Mouse (Mus musculus) liver, embryonic 14.5 days (tissue): ENCODE measurements around the gene Axdnd1. TPM values are rescaled to one million over a fixed set of nuclear protein-coding genes. Genes with fewer than 3 reads are reported as not detected.

ENCODE experiments used
- ATAC-seq: fragments of 200-750 bp; cut with Nextera tagmentation; 2 replicates; pipeline ENCODE4 v1.8.0; 2017; ENCODE audit warnings: moderate number of reproducible peaks, mild to moderate bottlenecking, moderate library complexity; ENCODE audit not compliant: insufficient read depth
- DNase-seq, 3 experiments: peaks; one replicate each; pipeline ENCODE4 v3.0.0-alpha.2; 2012 to 2013; ENCODE audit warnings: low read depth in 3 of 3, low spot score in 3 of 3
- H3K27ac ChIP-seq: fragments of 300-500 bp; sonication (generic); 2 replicates; pipeline ENCODE4 v1.5.1; 2014; ENCODE audit warnings: moderate library complexity, mild to moderate bottlenecking, control low read depth, inconsistent platforms
- H3K27me3 ChIP-seq: fragments of 300-500 bp; sonication (generic); 2 replicates; pipeline ENCODE4 v1.6.1; 2014; ENCODE audit warnings: mild to moderate bottlenecking, low read length, moderate library complexity; ENCODE audit not compliant: control insufficient read depth, insufficient read depth
- H3K36me3 ChIP-seq: fragments of 300-500 bp; sonication (generic); replicated peaks from 2 replicates; pipeline ENCODE4 v1.6.1; 2014; ENCODE audit warnings: low read depth; ENCODE audit not compliant: control insufficient read depth, insufficient read depth
- H3K4me1 ChIP-seq, 2 experiments: fragments of 200-500 bp in 1 of 2; fragments of 300-500 bp in 1 of 2; sonication (generic) in 1 of 2; replicated peaks; 2 replicates each; pipeline ENCODE4 v1.6.1; 2012 to 2014; ENCODE audit warnings: antibody characterized with exemption in 1 of 2, inconsistent platforms in 1 of 2, low read length in 1 of 2; ENCODE audit not compliant: control insufficient read depth in 2 of 2, insufficient read depth in 2 of 2
- H3K4me2 ChIP-seq: fragments of 300-500 bp; sonication (generic); 2 replicates; pipeline ENCODE4 v1.6.1; 2014; ENCODE audit warnings: low read depth, mild to moderate bottlenecking, control low read depth, moderate library complexity
- H3K4me3 ChIP-seq, 2 experiments: fragments of 200-500 bp in 1 of 2; fragments of 300-500 bp in 1 of 2; sonication (generic) in 1 of 2; 2 replicates each; pipeline ENCODE4 v1.5.1; 2012 to 2014; ENCODE audit warnings: low read depth in 2 of 2, low read length in 2 of 2, mild to moderate bottlenecking in 2 of 2, control low read depth in 1 of 2, inconsistent platforms in 1 of 2, moderate library complexity in 1 of 2; ENCODE audit not compliant: insufficient read depth in 1 of 2
- H3K9ac ChIP-seq: fragments of 300-500 bp; sonication (generic); replicated peaks from 2 replicates; pipeline ENCODE4 v1.6.1; 2014; ENCODE audit warnings: mild to moderate bottlenecking, control low read depth, moderate library complexity
- H3K9me3 ChIP-seq: fragments of 300-500 bp; sonication (generic); 2 replicates; pipeline ENCODE4 v1.6.1; 2016; ENCODE audit warnings: low read length, mixed read lengths; ENCODE audit not compliant: control insufficient read depth
- CTCF ChIP-seq: IDR thresholded peaks from 2 replicates; pipeline ENCODE4 v1.5.1; 2016; ENCODE audit warnings: antibody characterized with exemption, low read depth, control low read depth
- EP300 ChIP-seq: IDR thresholded peaks from 2 replicates; pipeline ENCODE4 v1.6.1; 2016; ENCODE audit warnings: antibody characterized with exemption, low read depth
- WGBS: fragments of 180-500 bp; shearing (Covaris S2); extraction: QIAGEN DNeasy Blood & Tissue Kit; methylation state at CpG from one replicate; pipeline ENCODE4 v1.1.7; 2014; ENCODE audit not compliant: insufficient replicate concordance; 5-methylcytosine and 5-hydroxymethylcytosine counted together
- polyA plus RNA-seq, 2 experiments: library from polyadenylated mRNA; depleted of rRNA in 1 of 2; stranded (reverse) in 1 of 2; unstranded in 1 of 2; fragments of >200 nt; fragmentation: Nextera tagmentation in 1 of 2; extraction: Ambion mirVana in 1 of 2; gene quantifications; 2 replicates each; pipeline versions ENCODE4 v1.2.1 to v1.2.3; 2012 to 2014

The Axdnd1 gene
- polyA plus RNA-seq, 2 experiments: 0.06 to 0.09 TPM

DNA sequence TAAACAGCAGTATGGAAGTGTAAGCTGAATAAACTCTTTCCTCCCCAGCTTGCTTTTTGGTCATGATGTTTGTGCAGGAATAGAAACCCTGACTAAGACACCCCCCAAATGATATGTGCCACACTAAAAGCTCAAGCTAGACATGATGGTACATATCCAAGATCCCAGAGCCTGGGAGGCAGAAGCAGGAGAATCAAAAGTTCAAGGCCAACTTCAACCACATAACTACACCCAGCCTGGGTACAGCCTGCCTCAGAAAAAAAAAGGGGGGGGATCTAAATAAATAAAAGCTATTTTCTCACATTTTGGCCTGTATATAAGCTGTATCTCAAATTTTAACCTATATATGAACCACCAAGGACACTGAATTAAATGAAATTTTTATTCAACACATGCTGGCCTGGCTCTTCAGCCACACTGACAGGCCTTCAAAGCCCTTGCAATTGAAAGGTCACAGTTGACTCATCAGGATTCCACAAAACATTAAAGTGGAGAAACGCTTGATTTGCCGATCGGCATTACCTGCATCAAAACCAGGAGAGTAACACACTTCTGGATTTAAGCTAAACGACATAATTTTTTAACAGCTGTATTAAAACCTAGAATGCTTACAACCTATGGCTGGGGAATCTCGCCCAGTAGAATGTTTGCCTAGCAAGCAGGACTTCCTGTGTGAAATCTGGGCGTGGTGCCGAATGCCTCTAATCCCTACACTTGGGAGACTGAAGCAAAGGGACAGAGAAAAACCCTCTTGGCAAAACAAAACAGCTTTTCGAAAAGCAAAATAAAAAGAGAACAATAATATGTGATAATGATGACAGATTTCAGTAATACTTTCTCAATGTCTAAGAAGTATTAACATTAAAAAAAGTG lies 43.3 kb upstream of the Axdnd1 start:
- DNase-seq (no peak), ATAC-seq (no peak)
- Histone ChIP-seq H3K27ac (no peak overlapping the region), H3K4me1 (peaks cover 0 to 18% of the 10 kb centered on the region in 2 experiments; a peak in 3 of 4 replicates), H3K36me3 (no peaks in the 10 kb centered on the region; the same call in 1 of the 2 replicates), H3K4me2 (no peak overlapping the region), H3K27me3 (no peaks in the 10 kb centered on the region), H3K9ac (no peak overlapping the region), H3K4me3 (no peak overlapping the region), H3K9me3 (no peaks in the 10 kb centered on the region)
- no peak for TF ChIP-seq EP300
- no peak for TF ChIP-seq CTCF
- WGBS: 66% methylated on average over 8 of the region's 8 CpGs

GRCm38 (mm10) chr1:156462273-156462991 lies 41.5 kb upstream of the Axdnd1 start:
- peaks cover 0 to 24% of the 10 kb centered on the region in 2 experiments; a peak in 3 of 4 replicates for H3K4me1 ChIP-seq
- H3K4me3 ChIP-seq: no peak overlapping the region
- 19% methylated on average over 12 of the region's 12 CpGs for WGBS
- peaks cover 1% of the 10 kb centered on the region; the same call in 1 of the 2 replicates for H3K36me3 ChIP-seq
- H3K9me3 ChIP-seq: no peaks in the 10 kb centered on the region
- no peak for DNase-seq
- no peak overlapping the region for H3K27ac ChIP-seq
- ATAC-seq: no peak
- no peaks in the 10 kb centered on the region for H3K27me3 ChIP-seq
- TF ChIP-seq EP300 (no peak), CTCF (no peak)
- H3K4me2 ChIP-seq: no peak overlapping the region
- no peak overlapping the region; the same call in 1 of the 2 replicates for H3K9ac ChIP-seq

GRCm38 (mm10) chr1:156461036-156461435 lies 40.1 kb upstream of the Axdnd1 start:
- H3K4me1 ChIP-seq: peaks cover 0 to 24% of the 10 kb centered on the region in 2 experiments; a peak in 3 of 4 replicates
- ATAC-seq (no peak), DNase-seq (no peak)
- no peaks in the 10 kb centered on the region for H3K9me3 ChIP-seq
- H3K27me3 ChIP-seq: no peaks in the 10 kb centered on the region
- H3K4me3 ChIP-seq: no peak overlapping the region
- H3K27ac ChIP-seq: no peak overlapping the region
- TF ChIP-seq CTCF (no peak), EP300 (no peak)
- H3K36me3 ChIP-seq: peaks cover 2% of the 10 kb centered on the region; the same call in 1 of the 2 replicates
- H3K9ac ChIP-seq: no peak overlapping the region
- no peak overlapping the region for H3K4me2 ChIP-seq
- WGBS: 67% methylated on average over 6 of the region's 6 CpGs

DNA sequence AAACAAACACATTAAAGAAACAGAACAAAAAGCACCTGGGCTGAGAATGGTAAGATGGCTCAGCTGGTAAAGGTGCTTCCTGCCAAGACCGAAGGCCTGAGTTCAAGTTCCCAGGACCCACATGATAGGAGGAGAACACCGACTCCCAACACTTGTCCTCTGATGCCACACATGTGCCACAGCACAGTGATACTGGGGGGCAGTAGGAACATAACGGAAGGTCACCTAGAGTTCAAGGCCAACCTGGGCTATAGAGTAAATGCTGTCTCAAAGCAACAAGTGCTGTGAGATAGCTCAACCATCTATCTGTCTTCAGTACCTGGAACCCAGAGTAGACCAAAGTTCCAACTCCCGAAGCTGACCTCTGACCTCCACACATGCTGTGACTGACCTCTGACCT lies 39.3 kb upstream of the Axdnd1 start:
- Histone ChIP-seq H3K36me3 (peaks cover 2% of the 10 kb centered on the region; the same call in 1 of the 2 replicates), H3K27me3 (no peaks in the 10 kb centered on the region), H3K4me3 (no peak overlapping the region), H3K27ac (no peak overlapping the region), H3K9me3 (no peaks in the 10 kb centered on the region), H3K4me2 (no peak overlapping the region), H3K9ac (no peak overlapping the region), H3K4me1 (peaks cover 0 to 24% of the 10 kb centered on the region in 2 experiments; a peak in 3 of 4 replicates)
- no peak for TF ChIP-seq EP300
- no peak for TF ChIP-seq CTCF
- DNase-seq (no peak), ATAC-seq (no peak)
- 64% methylated on average over 4 of the region's 4 CpGs for WGBS

DNA sequence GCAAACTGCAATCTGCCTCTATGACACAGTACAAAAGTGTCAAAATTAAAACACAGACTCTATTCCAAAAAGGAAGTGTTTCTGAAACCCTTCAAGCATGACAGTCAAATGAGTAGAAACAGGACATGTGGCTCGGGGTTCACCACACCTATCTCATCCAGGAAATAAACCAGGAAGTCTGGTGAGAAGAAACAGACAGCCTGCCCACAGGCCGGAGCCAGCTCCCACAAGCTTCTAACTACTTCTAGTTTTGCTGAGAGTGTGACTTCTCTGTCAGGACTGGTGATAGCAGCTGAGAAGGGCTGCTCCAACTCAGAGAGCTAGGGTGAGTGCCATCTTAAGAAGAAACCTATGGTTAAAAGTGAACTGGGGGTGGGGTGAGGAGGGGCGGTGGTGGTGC lies 38.7 kb upstream of the Axdnd1 start:
- no peak overlapping the region for H3K4me2 ChIP-seq
- peaks cover 0 to 26% of the 10 kb centered on the region in 2 experiments for H3K4me1 ChIP-seq
- WGBS: 34% methylated on average over 3 of the region's 3 CpGs

More for the DNA sequence above, 38.7 kb upstream of the Axdnd1 start:
- no peak overlapping the region for H3K27ac ChIP-seq
- H3K9ac ChIP-seq: no peak overlapping the region
- H3K36me3 ChIP-seq: 0 out of 2 replicates have a peak, but pooled peaks cover 2% of the 10 kb centered on the region
- peak; percentile 37; the same call in 1 of the 2 replicates for ATAC-seq
- H3K4me3 ChIP-seq: no peak overlapping the region
- no peaks in the 10 kb centered on the region for H3K27me3 ChIP-seq
- no peak for DNase-seq
- no peak for TF ChIP-seq EP300
- no peak for TF ChIP-seq CTCF
- H3K9me3 ChIP-seq: no peaks in the 10 kb centered on the region
